Mouse (Mus musculus): Measurements from ENCODE around the gene Ccdc155. TPM values are rescaled to one million over a fixed set of nuclear protein-coding genes. Genes with fewer than 3 reads are reported as not detected.

Gene Ccdc155
- polyA plus RNA-seq, 1 experiment from 2014 or later = not detected

- ATAC-seq (ENCODE audit: low read depth) = no peak
- WGBS (ENCODE audit: insufficient replicate concordance) = 64% methylated on average over 4 of the region's 4 CpGs
- no peak overlapping the region for H3K4me2 ChIP-seq (ENCODE audit: low read depth, low read length)
- H3K27ac ChIP-seq (ENCODE audit: low read length) = no peak overlapping the region
- H3K4me1 ChIP-seq (ENCODE audit: control insufficient read depth, low read depth, low read length) = peaks cover 6% of the 10 kb centered on the region
- no peaks in the 10 kb centered on the region for H3K9me3 ChIP-seq (replicated peaks; ENCODE audit: control insufficient read depth, low read length)
- H3K9ac ChIP-seq (ENCODE audit: low read depth, low read length) = no peak overlapping the region
- no peaks in the 10 kb centered on the region for H3K36me3 ChIP-seq (ENCODE audit: control insufficient read depth, insufficient read depth)
- H3K4me3 ChIP-seq (ENCODE audit: low read depth, low read length) = no peak overlapping the region
- no peaks in the 10 kb centered on the region for H3K27me3 ChIP-seq (ENCODE audit: control insufficient read depth, insufficient read depth, low read depth, low read length)
These were observed 54.4 kb downstream of the Ccdc155 start for GRCm38 (mm10) chr7:45150321-45150720.

- H3K27ac ChIP-seq (ENCODE audit: low read length) = no peak overlapping the region
These were observed 55.1 kb downstream of the Ccdc155 start for GRCm38 (mm10) chr7:45149545-45149944.

GRCm38 (mm10) chr7:45148534-45149098, 56.1 kb downstream of the Ccdc155 start:
- Histone ChIP-seq H3K27ac (ENCODE audit: low read length) (no peak overlapping the region), H3K4me2 (ENCODE audit: low read depth, low read length) (no peak overlapping the region), H3K4me3 (ENCODE audit: low read depth, low read length) (no peak overlapping the region), H3K27me3 (ENCODE audit: control insufficient read depth, insufficient read depth, low read depth, low read length) (no peaks in the 10 kb centered on the region), H3K9me3 (replicated peaks; ENCODE audit: control insufficient read depth, low read length) (no peaks in the 10 kb centered on the region), H3K4me1 (ENCODE audit: control insufficient read depth, low read depth, low read length) (no peaks in the 10 kb centered on the region; the same call in none of the 2 replicates), H3K36me3 (ENCODE audit: control insufficient read depth, insufficient read depth) (no peaks in the 10 kb centered on the region), H3K9ac (ENCODE audit: low read depth, low read length) (no peak overlapping the region)
- WGBS (ENCODE audit: insufficient replicate concordance) = 52% methylated on average over 4 of the region's 4 CpGs
- no peak for ATAC-seq (ENCODE audit: low read depth)

More at GRCm38 (mm10) chr7:45149545-45149944, 55.1 kb downstream of the Ccdc155 start:
- Histone ChIP-seq H3K9ac (ENCODE audit: low read depth, low read length) (no peak overlapping the region), H3K4me2 (ENCODE audit: low read depth, low read length) (no peak overlapping the region), H3K9me3 (replicated peaks; ENCODE audit: control insufficient read depth, low read length) (no peaks in the 10 kb centered on the region), H3K4me1 (ENCODE audit: control insufficient read depth, low read depth, low read length) (peaks cover under 1% of the 10 kb centered on the region), H3K36me3 (ENCODE audit: control insufficient read depth, insufficient read depth) (no peaks in the 10 kb centered on the region), H3K4me3 (ENCODE audit: low read depth, low read length) (no peak overlapping the region), H3K27me3 (ENCODE audit: control insufficient read depth, insufficient read depth, low read depth, low read length) (no peaks in the 10 kb centered on the region)
- ATAC-seq (ENCODE audit: low read depth) = no peak
- 75% methylated on average over 6 of the region's 6 CpGs for WGBS (ENCODE audit: insufficient replicate concordance)

GRCm38 (mm10) chr7:45147899-45148298, 56.8 kb downstream of the Ccdc155 start:
- Histone ChIP-seq H3K9me3 (replicated peaks; ENCODE audit: control insufficient read depth, low read length) (no peaks in the 10 kb centered on the region), H3K4me1 (ENCODE audit: control insufficient read depth, low read depth, low read length) (no peaks in the 10 kb centered on the region; the same call in none of the 2 replicates), H3K4me2 (ENCODE audit: low read depth, low read length) (no peak overlapping the region), H3K27me3 (ENCODE audit: control insufficient read depth, insufficient read depth, low read depth, low read length) (no peaks in the 10 kb centered on the region), H3K9ac (ENCODE audit: low read depth, low read length) (peak overlapping the region; percentile 1; the same call in 1 of the 2 replicates), H3K36me3 (ENCODE audit: control insufficient read depth, insufficient read depth) (no peaks in the 10 kb centered on the region; the same call in 1 of the 2 replicates), H3K4me3 (ENCODE audit: low read depth, low read length) (no peak overlapping the region), H3K27ac (ENCODE audit: low read length) (no peak overlapping the region; the same call in 1 of the 2 replicates)
- ATAC-seq (ENCODE audit: low read depth) = peak; percentile 62
- WGBS (ENCODE audit: insufficient replicate concordance) = 66% methylated on average over 11 of the region's 11 CpGs

GRCm38 (mm10) chr7:45147267-45147666, 57.4 kb downstream of the Ccdc155 start:
- Histone ChIP-seq H3K27me3 (ENCODE audit: control insufficient read depth, insufficient read depth, low read depth, low read length) (no peaks in the 10 kb centered on the region), H3K4me2 (ENCODE audit: low read depth, low read length) (no peak overlapping the region), H3K4me3 (ENCODE audit: low read depth, low read length) (no peak overlapping the region), H3K9me3 (replicated peaks; ENCODE audit: control insufficient read depth, low read length) (no peaks in the 10 kb centered on the region), H3K27ac (ENCODE audit: low read length) (no peak overlapping the region), H3K4me1 (ENCODE audit: control insufficient read depth, low read depth, low read length) (no peaks in the 10 kb centered on the region; the same call in none of the 2 replicates), H3K36me3 (ENCODE audit: control insufficient read depth, insufficient read depth) (no peaks in the 10 kb centered on the region; the same call in 1 of the 2 replicates), H3K9ac (ENCODE audit: low read depth, low read length) (peak overlapping the region; percentile 1; the same call in 1 of the 2 replicates)
- WGBS (ENCODE audit: insufficient replicate concordance) = 87% methylated on average over 11 of the region's 11 CpGs
- ATAC-seq (ENCODE audit: low read depth) = no peak

- Histone ChIP-seq H3K36me3 (ENCODE audit: control insufficient read depth, insufficient read depth) (no peaks in the 10 kb centered on the region; the same call in 1 of the 2 replicates), H3K9ac (ENCODE audit: low read depth, low read length) (no peak overlapping the region)
- WGBS (ENCODE audit: insufficient replicate concordance) = 85% methylated on average over 8 of the region's 8 CpGs
These were observed 59.2 kb downstream of the Ccdc155 start for GRCm38 (mm10) chr7:45145460-45145859.

GRCm38 (mm10) chr7:45144368-45145174, 60.1 kb downstream of the Ccdc155 start:
- WGBS (ENCODE audit: insufficient replicate concordance) = 77% methylated on average over 13 of the region's 13 CpGs
- no peak overlapping the region for H3K27ac ChIP-seq (ENCODE audit: low read length)
- H3K4me2 ChIP-seq (ENCODE audit: low read depth, low read length) = no peak overlapping the region
- no peak overlapping the region for H3K9ac ChIP-seq (ENCODE audit: low read depth, low read length)
- no peaks in the 10 kb centered on the region; the same call in 1 of the 2 replicates for H3K4me1 ChIP-seq (ENCODE audit: control insufficient read depth, low read depth, low read length)
- no peaks in the 10 kb centered on the region for H3K9me3 ChIP-seq (replicated peaks; ENCODE audit: control insufficient read depth, low read length)
- no peaks in the 10 kb centered on the region for H3K27me3 ChIP-seq (ENCODE audit: control insufficient read depth, insufficient read depth, low read depth, low read length)
- H3K36me3 ChIP-seq (ENCODE audit: control insufficient read depth, insufficient read depth) = no peaks in the 10 kb centered on the region; the same call in 1 of the 2 replicates
- no peak for ATAC-seq (ENCODE audit: low read depth)
- H3K4me3 ChIP-seq (ENCODE audit: low read depth, low read length) = no peak overlapping the region

More at GRCm38 (mm10) chr7:45145460-45145859, 59.2 kb downstream of the Ccdc155 start:
- Histone ChIP-seq H3K4me3 (ENCODE audit: low read depth, low read length) (no peak overlapping the region), H3K27ac (ENCODE audit: low read length) (no peak overlapping the region), H3K4me2 (ENCODE audit: low read depth, low read length) (no peak overlapping the region), H3K27me3 (ENCODE audit: control insufficient read depth, insufficient read depth, low read depth, low read length) (no peaks in the 10 kb centered on the region), H3K4me1 (ENCODE audit: control insufficient read depth, low read depth, low read length) (no peaks in the 10 kb centered on the region; the same call in none of the 2 replicates), H3K9me3 (replicated peaks; ENCODE audit: control insufficient read depth, low read length) (no peaks in the 10 kb centered on the region)
- no peak for ATAC-seq (ENCODE audit: low read depth)

GRCm38 (mm10) chr7:45141914-45142313, 62.8 kb downstream of the Ccdc155 start:
- WGBS (ENCODE audit: insufficient replicate concordance) = 77% methylated on average over 5 of the region's 5 CpGs
- H3K9ac ChIP-seq (ENCODE audit: low read depth, low read length) = no peak overlapping the region
- no peaks in the 10 kb centered on the region for H3K27me3 ChIP-seq (ENCODE audit: control insufficient read depth, insufficient read depth, low read depth, low read length)
- H3K36me3 ChIP-seq (ENCODE audit: control insufficient read depth, insufficient read depth) = no peaks in the 10 kb centered on the region; the same call in 1 of the 2 replicates
- no peak overlapping the region for H3K4me3 ChIP-seq (ENCODE audit: low read depth, low read length)
- no peaks in the 10 kb centered on the region for H3K9me3 ChIP-seq (replicated peaks; ENCODE audit: control insufficient read depth, low read length)
- H3K4me2 ChIP-seq (ENCODE audit: low read depth, low read length) = no peak overlapping the region
- H3K27ac ChIP-seq (ENCODE audit: low read length) = no peak overlapping the region
- ATAC-seq (ENCODE audit: low read depth) = no peak
- peaks cover 18% of the 10 kb centered on the region for H3K4me1 ChIP-seq (ENCODE audit: control insufficient read depth, low read depth, low read length)

GRCm38 (mm10) chr7:45141319-45141718, 63.4 kb downstream of the Ccdc155 start:
- no peak overlapping the region for H3K27ac ChIP-seq (ENCODE audit: low read length)
- no peaks in the 10 kb centered on the region for H3K9me3 ChIP-seq (replicated peaks; ENCODE audit: control insufficient read depth, low read length)
- peaks cover 21% of the 10 kb centered on the region for H3K4me1 ChIP-seq (ENCODE audit: control insufficient read depth, low read depth, low read length)
- H3K36me3 ChIP-seq (ENCODE audit: control insufficient read depth, insufficient read depth) = no peaks in the 10 kb centered on the region; the same call in 1 of the 2 replicates
- 74% methylated on average over 3 of the region's 3 CpGs for WGBS (ENCODE audit: insufficient replicate concordance)
- H3K4me2 ChIP-seq (ENCODE audit: low read depth, low read length) = no peak overlapping the region
- no peak overlapping the region for H3K9ac ChIP-seq (ENCODE audit: low read depth, low read length)
- ATAC-seq (ENCODE audit: low read depth) = no peak
- H3K4me3 ChIP-seq (ENCODE audit: low read depth, low read length) = no peak overlapping the region
- H3K27me3 ChIP-seq (ENCODE audit: control insufficient read depth, insufficient read depth, low read depth, low read length) = no peaks in the 10 kb centered on the region
